Mouse (Mus musculus) c-Kit-positive CD71-positive TER-119-negative erythroid progenitor cells, embryonic 14.5 days (primary cell): Measurements from ENCODE around the gene Lrtm1.

Source experiments
- DNase-seq: peaks from one replicate; pipeline ENCODE4 v3.0.0-alpha.2; 2013; ENCODE audit warnings: low read depth

Gene Lrtm1

GRCm38 (mm10) chr14:29017883-29018282 is at the start of gene Lrtm1:
Gene Lrtm1, plus strand, starts transcription at chr14:29018208.
- no peak for DNase-seq

DNA sequence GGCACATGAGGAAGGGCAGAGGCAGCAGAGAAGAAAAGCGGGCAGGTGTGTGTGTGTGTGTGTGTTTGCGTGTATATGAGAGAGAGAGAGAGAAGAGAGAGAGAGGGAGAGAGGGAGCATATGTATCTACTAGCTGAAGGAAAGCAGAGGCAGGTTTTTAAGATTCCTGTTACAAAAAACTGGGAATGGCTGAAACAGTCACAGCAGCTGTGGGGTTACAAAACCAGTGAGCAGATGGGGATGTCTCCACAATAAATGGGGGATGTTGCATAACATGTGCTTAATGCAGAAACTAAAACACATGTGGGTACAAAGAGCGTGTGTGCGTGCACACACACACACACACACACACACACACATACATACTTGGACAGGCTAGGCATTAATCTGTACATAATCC is 48.8 kb upstream of the Lrtm1 start:
- DNase-seq: no peak

DNA sequence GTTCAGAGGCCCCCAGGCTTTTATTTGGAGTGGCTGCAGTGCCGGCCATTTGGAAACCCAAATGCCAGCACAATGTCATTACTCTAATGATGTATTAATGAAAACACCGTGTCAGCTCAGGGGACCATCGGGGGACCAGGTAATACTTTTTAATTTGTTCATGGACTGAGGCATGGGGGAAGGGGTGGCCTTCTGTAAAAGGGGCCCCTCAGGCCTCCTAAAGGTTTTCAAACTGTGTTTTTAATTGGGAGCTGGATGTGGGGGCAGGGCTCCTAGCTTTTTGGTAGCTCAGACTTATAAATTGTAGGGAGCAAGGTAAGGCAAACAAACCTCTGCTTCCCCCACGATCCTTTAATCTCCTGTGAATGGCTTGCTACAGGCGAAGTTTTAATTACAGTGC is 45.4 kb upstream of the Lrtm1 start:
- DNase-seq: no peak

- no peak for DNase-seq
Observed at GRCm38 (mm10) chr14:28979230-28979629, 38.8 kb upstream of the Lrtm1 start.

GRCm38 (mm10) chr14:28980482-28980881 is 37.5 kb upstream of the Lrtm1 start:
- no peak for DNase-seq

- DNase-seq: no peak
Observed at GRCm38 (mm10) chr14:28984276-28984675, 33.7 kb upstream of the Lrtm1 start.

DNA sequence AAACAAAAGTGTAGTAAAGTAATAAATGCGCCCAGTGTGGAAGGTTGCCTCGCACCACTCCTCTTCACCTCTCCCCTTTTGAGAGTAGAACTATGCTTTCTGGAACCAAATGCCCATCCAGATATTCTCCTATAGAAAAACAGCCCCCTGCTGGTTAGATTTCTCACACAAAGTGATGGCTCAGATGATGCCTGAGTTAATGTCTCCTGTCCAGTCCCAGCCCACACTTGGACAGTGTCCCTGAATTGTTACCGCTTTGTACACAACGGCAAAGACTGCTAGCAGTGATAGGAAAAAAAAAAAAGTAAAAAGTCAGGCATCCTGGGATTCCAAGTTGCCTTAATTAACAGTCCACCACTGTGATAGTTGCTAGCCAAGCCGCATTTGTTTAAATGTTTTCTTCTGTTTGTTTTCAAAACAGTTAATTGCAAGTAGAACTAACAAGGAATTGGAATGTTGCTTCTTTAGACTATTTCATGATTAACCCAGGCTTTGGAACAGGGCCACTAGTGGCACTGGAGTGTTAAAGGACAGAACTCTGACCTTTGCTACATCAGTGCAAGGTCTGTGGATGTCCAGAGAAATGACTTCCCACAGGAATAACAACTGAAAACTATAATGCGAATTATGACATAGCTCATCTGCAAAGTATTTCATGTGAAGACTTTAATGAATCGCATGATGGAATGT is 29.7 kb upstream of the Lrtm1 start:
- no peak for DNase-seq

DNA sequence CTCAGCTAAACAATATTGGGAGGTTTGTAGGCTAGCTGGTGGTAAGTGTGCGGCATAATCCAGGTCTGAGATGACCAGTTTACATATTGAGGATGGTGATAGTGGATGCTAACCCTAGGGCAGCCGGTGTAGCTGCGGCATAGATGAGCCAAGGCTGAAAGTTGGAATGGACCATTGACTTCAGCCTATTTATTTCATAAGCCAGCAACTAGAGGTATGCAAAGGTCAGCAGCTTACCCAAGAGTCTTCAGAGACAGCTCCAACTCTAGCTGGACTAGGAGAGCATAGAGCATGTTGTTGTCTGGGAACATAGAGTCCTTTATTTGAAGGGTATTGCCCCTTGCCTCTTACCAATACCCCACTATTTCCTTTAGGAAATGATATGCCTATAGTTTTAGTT is 21.4 kb upstream of the Lrtm1 start:
- DNase-seq: no peak

- DNase-seq: no peak
Observed at GRCm38 (mm10) chr14:29005228-29005840, 12.7 kb upstream of the Lrtm1 start.

DNA sequence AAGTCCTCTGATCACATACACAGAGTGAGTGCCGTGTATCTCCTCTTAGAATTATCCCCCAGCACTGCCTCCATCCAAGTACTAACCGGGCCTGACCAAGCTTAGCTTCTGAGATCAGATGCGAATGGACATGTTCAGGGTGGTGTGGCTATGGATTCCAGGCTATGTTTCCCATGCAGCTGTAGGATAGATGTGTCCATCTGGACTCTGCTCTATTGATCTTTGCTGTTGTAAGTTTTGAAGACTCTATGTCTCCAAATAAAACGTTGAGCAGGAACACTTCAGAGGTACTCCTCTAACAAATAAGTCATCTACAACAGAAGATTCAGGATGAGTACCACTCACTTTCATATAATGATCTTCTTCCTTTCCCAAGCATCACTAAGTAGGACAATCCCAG is 8.4 kb upstream of the Lrtm1 start:
- DNase-seq: no peak

DNA sequence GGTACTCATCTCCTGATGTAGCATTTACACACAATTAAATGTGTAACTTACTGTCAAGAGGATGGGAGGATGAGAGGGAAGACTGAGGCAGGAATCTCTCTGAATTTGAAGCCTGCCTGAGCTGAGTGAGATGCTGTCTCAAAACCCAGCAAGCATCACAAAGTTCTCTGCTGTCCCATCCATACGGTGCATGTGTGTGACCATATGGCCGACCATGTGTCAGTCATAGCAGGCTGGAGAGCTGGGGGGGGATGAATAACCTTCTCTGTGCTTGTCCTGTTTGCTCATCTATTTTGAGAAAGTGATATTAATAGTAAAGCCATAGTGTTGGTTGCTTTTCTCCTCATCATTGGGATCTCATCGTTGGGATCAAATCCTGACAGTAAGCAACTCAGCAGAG is 4.8 kb upstream of the Lrtm1 start:
- DNase-seq: no peak

DNA sequence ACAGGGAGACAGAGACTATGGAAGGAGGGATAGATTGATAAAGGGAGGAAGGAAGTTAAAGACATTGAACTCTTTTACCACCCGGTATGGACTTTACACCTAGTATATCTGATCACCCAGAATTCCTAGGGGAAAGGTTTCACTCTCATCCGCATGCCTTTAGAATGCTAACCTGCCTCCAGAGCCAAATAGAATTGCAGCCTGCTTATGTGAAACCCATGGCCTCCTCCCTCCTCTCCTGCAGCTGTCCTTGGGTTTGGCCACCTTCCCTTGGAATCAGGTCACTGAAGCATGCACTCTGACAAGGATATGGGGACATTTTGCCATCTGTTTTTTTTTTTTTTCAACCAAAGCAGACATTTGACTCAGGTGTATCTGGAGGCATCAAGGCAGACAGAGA is 3.3 kb upstream of the Lrtm1 start:
- DNase-seq: no peak

- no peak for DNase-seq
Observed at GRCm38 (mm10) chr14:29015896-29016295, 2.1 kb upstream of the Lrtm1 start.

DNA sequence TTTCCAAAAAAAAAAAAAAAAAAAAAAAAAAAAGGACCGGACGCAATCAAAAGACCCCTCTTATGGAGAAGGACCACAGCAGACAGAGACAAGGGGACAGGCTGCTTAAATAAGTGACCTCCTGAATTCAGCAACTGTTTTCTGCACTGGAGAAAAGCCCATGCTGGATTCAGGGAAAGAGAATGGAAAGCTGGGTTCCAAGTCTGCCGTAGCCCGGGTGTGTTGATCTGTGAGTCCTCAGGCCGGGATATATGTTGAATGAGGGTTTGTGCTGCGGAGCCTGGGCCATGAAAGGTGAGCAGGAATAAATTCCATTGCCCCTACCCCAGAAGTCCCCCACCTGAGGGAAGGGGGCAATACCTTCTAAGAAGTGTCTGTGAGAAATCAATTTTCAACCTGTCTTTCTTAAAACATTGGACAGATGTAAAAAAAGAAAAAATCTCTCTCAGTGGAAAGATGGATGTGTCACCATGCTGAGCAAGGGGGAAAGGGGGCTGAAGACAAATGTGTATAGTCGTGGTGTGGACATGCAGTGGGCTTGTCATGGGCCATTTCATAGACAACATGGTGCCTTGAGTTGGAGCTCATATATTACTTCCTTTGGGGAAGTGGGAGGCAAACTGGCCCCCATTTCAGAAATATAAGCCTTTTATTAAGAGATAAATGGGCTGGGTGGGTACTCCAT is 450 bp downstream of the Lrtm1 start:
- no peak for DNase-seq

DNA sequence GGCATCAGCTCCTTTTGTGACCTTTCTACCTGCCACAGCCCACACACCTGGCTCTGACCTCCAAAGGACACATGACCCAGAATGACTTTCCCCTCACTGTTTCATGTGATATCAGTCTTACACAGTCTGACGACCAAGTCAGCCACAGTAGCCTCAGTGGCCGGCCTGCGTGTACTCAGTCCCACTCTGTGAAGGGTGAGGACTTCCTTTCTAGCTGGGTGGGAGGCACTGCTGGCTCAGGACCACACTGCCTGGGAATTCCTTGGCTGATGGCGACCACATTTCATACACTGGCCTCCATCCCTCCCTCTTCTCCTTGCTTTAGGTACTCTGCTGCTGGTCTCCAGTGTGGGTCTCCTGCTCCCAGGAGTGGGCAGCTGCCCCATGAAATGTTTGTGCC is 3.3 kb downstream of the Lrtm1 start:
- DNase-seq: no peak

DNA sequence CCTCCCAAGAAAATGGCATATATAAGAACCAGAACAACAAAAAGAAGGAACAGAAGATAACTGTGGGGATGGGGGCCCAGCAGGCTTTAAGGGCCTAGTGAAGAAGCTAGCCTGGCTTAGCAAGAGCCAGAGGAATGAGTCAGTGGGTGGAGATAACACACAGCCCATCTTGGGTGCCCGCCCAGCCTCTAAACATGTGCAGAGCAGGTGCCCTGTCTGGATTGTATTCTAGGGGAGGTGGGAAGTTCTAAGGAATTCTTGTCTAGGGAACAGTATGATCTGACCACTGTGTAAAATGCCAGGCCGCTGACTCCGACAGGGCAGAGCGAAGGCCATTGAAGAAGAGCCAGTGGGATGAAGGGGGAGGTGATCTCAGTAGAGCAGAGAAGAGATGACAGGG is 5.2 kb downstream of the Lrtm1 start:
- no peak for DNase-seq

DNA sequence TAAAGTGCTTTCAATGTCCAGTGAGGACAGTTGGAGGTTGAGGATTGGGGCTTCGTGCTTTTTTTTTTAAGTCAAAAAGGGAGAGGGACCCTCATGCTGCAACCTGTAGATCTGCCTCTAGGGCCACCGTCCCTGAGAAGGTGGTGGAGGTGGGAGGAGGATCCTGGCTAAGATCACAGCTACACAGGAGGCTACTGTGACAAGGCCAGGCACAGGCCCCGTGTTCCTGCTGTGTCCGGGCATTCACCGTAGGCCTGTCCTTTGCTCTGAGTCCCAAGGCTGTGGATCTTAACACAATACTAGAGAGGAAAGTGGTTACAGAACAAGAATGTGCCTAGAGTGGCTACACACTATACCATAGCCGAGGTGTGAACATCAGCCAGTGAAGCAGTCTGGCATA is 7.3 kb downstream of the Lrtm1 start:
- DNase-seq: no peak

- no peak for DNase-seq
Observed at GRCm38 (mm10) chr14:29027276-29027675, 9.3 kb downstream of the Lrtm1 start.

DNA sequence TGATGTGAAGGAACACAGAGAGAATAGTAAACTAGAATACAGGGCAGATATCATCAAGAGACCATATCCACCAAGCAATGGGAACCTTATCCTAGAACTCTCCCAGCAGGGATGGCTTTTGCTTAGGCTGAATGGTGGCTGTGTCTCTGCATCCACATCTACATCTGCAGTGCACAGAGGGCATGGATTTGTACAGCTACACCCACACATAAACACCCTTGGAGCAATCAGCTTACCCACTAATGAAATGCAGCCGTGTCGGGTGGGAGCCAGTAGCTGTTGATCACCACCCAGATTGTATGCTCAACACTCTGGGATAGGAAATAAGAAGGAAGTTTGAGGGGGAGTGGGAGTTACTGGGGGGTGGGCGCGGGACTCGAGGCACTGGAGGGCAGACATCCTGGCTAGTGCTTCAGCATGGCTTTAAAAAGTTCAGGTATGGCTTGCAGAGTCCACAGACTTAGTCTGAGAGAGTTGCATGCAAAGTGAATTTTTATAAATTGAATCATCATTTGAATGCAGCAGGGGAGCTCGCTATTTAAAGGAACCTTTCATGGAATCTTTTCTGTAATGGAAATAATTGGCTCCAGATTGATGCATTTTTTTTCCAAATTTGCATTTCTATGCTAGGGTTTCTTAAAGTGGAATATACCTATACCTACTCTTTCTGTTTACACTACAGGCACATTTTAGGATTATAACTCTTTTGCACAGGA is 10.5 kb downstream of the Lrtm1 start:
- DNase-seq: no peak

- DNase-seq: no peak
Observed at GRCm38 (mm10) chr14:29029107-29029469, 11.1 kb downstream of the Lrtm1 start.

- no peak for DNase-seq
Observed at GRCm38 (mm10) chr14:29029896-29030420, 11.9 kb downstream of the Lrtm1 start.

- no peak for DNase-seq
Observed at GRCm38 (mm10) chr14:29030519-29030918, 12.5 kb downstream of the Lrtm1 start.
